Mouse (Mus musculus) fibroblast of lung, adult 2 months (primary cell): ENCODE results near the gene Btbd35f7.
"Not testable (repeated sequence)": the region's sequence is repeated elsewhere in the genome, so short reads cannot be mapped to it uniquely, and the experiment has no call there.

Experiments
- DNase-seq: peaks from one replicate; pipeline ENCODE4 v3.0.0-alpha.2; 2011; ENCODE audit warnings: low read depth

Btbd35f7 gene

GRCm38 (mm10) chrX:5668767-5669166 is at the start of gene Btbd35f7:
Btbd35f7 (plus strand) TSS chrX:5669067.
- DNase-seq = not testable (repeated sequence)
